9 mouse cellular contexts compared by ENCODE assay signal in the genomic region with DNA sequence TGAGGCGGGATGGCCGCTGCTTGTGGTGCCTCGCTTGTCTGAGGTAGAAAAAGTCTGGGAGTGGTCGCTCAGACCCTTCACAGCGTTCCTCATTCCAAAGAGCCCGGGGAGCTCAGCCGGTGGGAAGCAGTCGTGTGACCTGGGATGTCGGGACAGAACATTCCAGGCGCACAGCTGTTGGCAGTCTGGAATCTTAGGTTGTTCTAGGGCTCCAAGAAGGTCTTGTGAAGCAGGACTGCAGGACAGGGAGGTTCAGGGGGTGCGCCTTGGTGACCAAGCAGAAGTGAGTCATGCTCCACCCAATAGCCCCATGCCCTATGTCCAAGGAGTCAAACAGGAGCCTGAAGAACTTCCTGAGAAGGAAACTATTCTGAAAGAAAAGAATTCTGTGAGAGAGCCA. TPM values are rescaled to one million over a fixed set of nuclear protein-coding genes. Genes with fewer than 3 reads are reported as not detected.
DNase-seq lines count a peak whose midpoint lies in the region; ATAC-seq lines count a peak whose summit lies in the region.
"Had no signal": no experiment of that assay in that cellular context is flagged by ENCODE, and none has a peak within 500 bp of the region (broad histone marks: within the 10 kb centered on the region; RNA-seq: fewer than 3 reads in every experiment).

No protein-coding gene starts in this region.

- H3K4me3 ChIP-seq in heart, embryonic 15.5 days: peak overlapping the region; percentile 58
- peak overlapping the region; percentile 58 for H3K4me3 ChIP-seq in hindbrain, embryonic 12.5 days
- peak overlapping the region; percentile 62 for H3K4me3 ChIP-seq in midbrain, embryonic 13.5 days (replicated peaks)

- H3K4me2 ChIP-seq in heart, embryonic 15.5 days: peak overlapping the region; percentile 96
- peak overlapping the region; percentile 80 for H3K4me2 ChIP-seq in hindbrain, embryonic 12.5 days (replicated peaks)
- peak overlapping the region; percentile 89 for H3K4me2 ChIP-seq in midbrain, embryonic 13.5 days (replicated peaks)

- peaks cover 4% of the 10 kb centered on the region; the same call in 1 of the 2 replicates for H3K4me1 ChIP-seq in heart, embryonic 15.5 days (replicated peaks)
- H3K4me1 ChIP-seq in hindbrain, embryonic 12.5 days: peaks cover 4% of the 10 kb centered on the region
- 0 out of 2 replicates have a peak, but pooled peaks cover 3% of the 10 kb centered on the region for H3K4me1 ChIP-seq in midbrain, embryonic 13.5 days (replicated peaks)

- ATAC-seq in heart, embryonic 15.5 days (replicated peaks; ENCODE audit: insufficient number of reproducible peaks, insufficient read depth, low FRiP score, low read depth): peak; percentile 47; the same call in 1 of the 2 replicates
- ATAC-seq in common myeloid progenitor, adult 5-6 weeks (replicated peaks; ENCODE audit: low read depth, poor library complexity, severe bottlenecking): peak; percentile 10; the same call in 1 of the 2 replicates
- peak; percentile 70; the same call in 1 of the 2 replicates for ATAC-seq in hindbrain, embryonic 12.5 days (ENCODE audit: low FRiP score)
- no peak for ATAC-seq in midbrain, embryonic 13.5 days

- H3K36me3 ChIP-seq in heart, embryonic 15.5 days: no peaks in the 10 kb centered on the region
- no peaks in the 10 kb centered on the region for H3K36me3 ChIP-seq in hindbrain, embryonic 12.5 days
- H3K36me3 ChIP-seq in midbrain, embryonic 13.5 days: no peaks in the 10 kb centered on the region

- H3K27me3 ChIP-seq in heart, embryonic 15.5 days: peaks cover 4% of the 10 kb centered on the region; the same call in 1 of the 2 replicates
- H3K27me3 ChIP-seq in hindbrain, embryonic 12.5 days: 0 out of 2 replicates have a peak, but pooled peaks cover 3% of the 10 kb centered on the region
- H3K27me3 ChIP-seq in midbrain, embryonic 13.5 days: no peaks in the 10 kb centered on the region

- no peaks in the 10 kb centered on the region for H3K9me3 ChIP-seq in heart, embryonic 15.5 days (replicated peaks)
- no peaks in the 10 kb centered on the region for H3K9me3 ChIP-seq in hindbrain, embryonic 12.5 days (replicated peaks)
- H3K9me3 ChIP-seq in midbrain, embryonic 13.5 days: no peaks in the 10 kb centered on the region

- peak overlapping the region; percentile 54 for H3K9ac ChIP-seq in heart, embryonic 15.5 days
- peak overlapping the region; percentile 60 for H3K9ac ChIP-seq in hindbrain, embryonic 12.5 days
- H3K9ac ChIP-seq in midbrain, embryonic 13.5 days (replicated peaks): peak overlapping the region; percentile 71

- no peak for DNase-seq in heart, adult 8-10 months (ENCODE audit: low spot score)
- no peak for DNase-seq in adrenal gland, adult 2 months
- DNase-seq in kidney, postnatal 4 days: no peak
- DNase-seq in urinary bladder, postnatal 14 days (ENCODE audit: low spot score): no peak

- WGBS in heart, embryonic 15.5 days: 3% methylated on average over 11 of the region's 11 CpGs
- 5% methylated on average over 11 of the region's 11 CpGs for WGBS in hindbrain, embryonic 12.5 days
- 6% methylated on average over 11 of the region's 11 CpGs for WGBS in midbrain, embryonic 13.5 days

- no peak overlapping the region for H3K27ac ChIP-seq in heart, embryonic 15.5 days
- no peak overlapping the region for H3K27ac ChIP-seq in hindbrain, embryonic 12.5 days
- no peak overlapping the region for H3K27ac ChIP-seq in midbrain, embryonic 13.5 days

RNA-seq across cellular contexts. Expression of gene Rad51ap2, which starts 0.3 kb away (rescaled TPM):
- 0.18 and 0.29 TPM in 2 replicates for polyA plus RNA-seq in heart, embryonic 15.5 days (2015; fragmentation: Nextera tagmentation; extraction: Ambion mirVana)
- not detected for total RNA-seq in heart, adult 8-10 months (2022)
- 0.05 TPM in 1 of 2 replicates, not detected in the other for total RNA-seq in common myeloid progenitor, adult 5-6 weeks (2017)
- 0.17 and 0.48 TPM in 2 replicates for polyA plus RNA-seq in hindbrain, embryonic 12.5 days (2016; fragmentation: Nextera tagmentation; extraction: Ambion mirVana)
- 0.17 and 0.49 TPM in 2 replicates for polyA plus RNA-seq in midbrain, embryonic 13.5 days (2015; fragmentation: Nextera tagmentation; extraction: Ambion mirVana)
- total RNA-seq in adrenal gland, adult 2 months (2021): under 1 TPM; 0.12 to 0.21 TPM
- polyA plus RNA-seq in adrenal gland, adult 2 months (2012; rRNA removed): not detected in 2 replicates
- total RNA-seq: MEL had no signal

RNA-seq across cellular contexts. Expression of gene Vsnl1, which starts 19.8 kb away (rescaled TPM):
- 9.0 and 9.9 TPM in 2 replicates for polyA plus RNA-seq in heart, embryonic 15.5 days (2015; fragmentation: Nextera tagmentation; extraction: Ambion mirVana)
- 1 to 10 TPM in 1 of 4 experiments, under 1 TPM in 3; 0.26 to 1.2 (median 0.78) TPM for total RNA-seq in heart, adult 8-10 months (2022)
- total RNA-seq in common myeloid progenitor, adult 5-6 weeks (2017): not detected in 2 replicates
- polyA plus RNA-seq in hindbrain, embryonic 12.5 days (2016; fragmentation: Nextera tagmentation; extraction: Ambion mirVana): 5.0 and 6.0 TPM in 2 replicates
- 16.9 and 19.9 TPM in 2 replicates for polyA plus RNA-seq in midbrain, embryonic 13.5 days (2015; fragmentation: Nextera tagmentation; extraction: Ambion mirVana)
- total RNA-seq in adrenal gland, adult 2 months (2021): 10 to 100 TPM; 37.3 to 69.8 TPM
- polyA plus RNA-seq in adrenal gland, adult 2 months (2012; rRNA removed): 2.1 and 4.3 TPM in 2 replicates
- total RNA-seq: MEL had no signal
